Mouse (Mus musculus) olfactory bulb, adult 2 months (tissue): ENCODE data around the gene Col7a1. TPM values are rescaled to one million over a fixed set of nuclear protein-coding genes. Genes with fewer than 3 reads are reported as not detected.

ENCODE experiments used
- H3K27ac ChIP-seq: fragments of 200-500 bp; 2 replicates; pipeline ENCODE4 v1.5.1; 2012; ENCODE audit warnings: low read depth, low read length; ENCODE audit not compliant: insufficient read depth
- H3K4me1 ChIP-seq: fragments of 200-500 bp; 2 replicates; pipeline ENCODE4 v1.6.1; 2012; ENCODE audit warnings: low read length; ENCODE audit not compliant: control insufficient read depth, insufficient read depth
- H3K4me3 ChIP-seq: fragments of 200-500 bp; 2 replicates; pipeline ENCODE4 v1.5.1; 2012; ENCODE audit warnings: mild to moderate bottlenecking, low read depth, low read length, moderate library complexity; ENCODE audit not compliant: insufficient read depth
- CTCF ChIP-seq: fragments of 200-500 bp; IDR thresholded peaks from 2 replicates; pipeline ENCODE4 v1.5.1; 2012; ENCODE audit warnings: low read depth, mild to moderate bottlenecking, low read length, moderate library complexity; ENCODE audit not compliant: insufficient read depth
- POLR2A ChIP-seq: fragments of 200-500 bp; IDR thresholded peaks from 2 replicates; pipeline ENCODE4 v1.6.1; 2012; ENCODE audit warnings: mild to moderate bottlenecking, low read depth, low read length, moderate library complexity; ENCODE audit not compliant: insufficient read depth
- WGBS: fragments of 180-500 bp; shearing (Covaris S2); methylation state at CpG from one replicate; pipeline ENCODE4 v1.1.7; 2018; 5-methylcytosine and 5-hydroxymethylcytosine counted together
- polyA plus RNA-seq: library from polyadenylated mRNA; stranded (reverse); fragments of >200 nt; gene quantifications from 2 replicates; pipeline ENCODE4 v1.2.4, GENCODE M21; 2012; ENCODE audit warnings: low replicate concordance; ENCODE audit not compliant: missing spikeins, insufficient read depth, insufficient read length

The Col7a1 gene
- polyA plus RNA-seq, 1 experiment: not detected

DNA sequence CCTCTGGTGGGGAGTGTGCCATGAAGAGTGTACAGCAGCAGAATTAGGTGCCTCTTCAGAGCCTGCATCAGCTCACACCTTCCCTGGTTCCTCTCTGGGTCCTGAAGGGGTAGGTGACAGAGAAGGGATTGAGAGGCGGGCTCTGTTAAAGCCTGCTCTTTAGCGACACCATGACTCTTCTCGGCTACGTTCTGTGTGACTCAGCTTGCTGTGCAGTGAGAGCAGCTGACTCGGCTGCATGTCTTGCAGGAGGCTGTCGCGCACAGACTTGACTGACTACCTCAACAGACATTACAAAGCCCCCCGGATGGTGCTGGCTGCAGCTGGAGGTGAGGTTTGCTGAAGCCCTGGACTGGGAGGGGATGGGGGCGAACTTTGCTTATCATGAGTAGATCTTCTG is 8.3 kb upstream of the Col7a1 start:
- WGBS: 48% methylated on average over 9 of the region's 9 CpGs
- H3K27ac ChIP-seq: no peak overlapping the region
- TF ChIP-seq POLR2A (no peak), CTCF (no peak)
- peaks cover 20% of the 10 kb centered on the region for H3K4me1 ChIP-seq
- H3K4me3 ChIP-seq: no peak overlapping the region

GRCm38 (mm10) chr9:108945608-108946007 is 7.8 kb upstream of the Col7a1 start:
- TF ChIP-seq CTCF (no peak), POLR2A (no peak)
- Histone ChIP-seq H3K4me1 (peaks cover 21% of the 10 kb centered on the region), H3K4me3 (no peak overlapping the region), H3K27ac (no peak overlapping the region)
- WGBS: 84% methylated on average over 5 of the region's 5 CpGs

DNA sequence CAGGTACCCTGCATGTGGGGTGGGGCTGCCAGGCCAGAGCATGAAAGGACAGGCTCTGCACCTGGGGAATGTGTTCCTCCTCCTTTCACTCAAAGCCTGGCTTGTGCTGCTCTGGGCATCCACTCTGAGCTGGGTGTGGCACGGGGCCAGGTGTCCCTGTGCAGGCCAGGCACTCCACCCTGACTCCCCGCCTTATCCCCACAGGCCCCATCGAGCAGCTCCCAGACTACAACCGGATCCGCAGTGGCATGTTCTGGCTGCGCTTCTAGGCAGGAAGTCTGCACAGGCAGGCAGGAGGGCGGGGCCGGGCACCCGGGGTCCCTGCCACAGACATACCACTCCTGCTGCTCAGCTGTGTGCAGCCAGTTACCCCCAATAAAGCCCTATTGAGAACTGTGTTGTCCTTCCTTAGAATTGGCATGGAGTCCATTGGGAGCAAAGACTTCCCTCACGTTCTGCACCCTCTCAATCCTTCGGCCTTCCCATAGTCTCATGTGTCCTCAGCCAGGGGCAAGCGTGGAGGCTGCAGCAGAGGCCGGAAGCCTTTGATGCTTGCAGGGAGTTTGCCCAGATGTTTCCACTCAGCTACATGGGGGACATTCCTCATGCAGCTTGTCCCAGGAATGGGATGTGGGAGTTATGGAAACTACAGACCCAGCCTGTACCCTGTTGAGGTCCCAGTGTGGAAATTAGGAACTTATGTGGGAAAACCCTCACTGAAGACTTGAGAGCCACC is 4.0 kb upstream of the Col7a1 start:
- Histone ChIP-seq H3K27ac (no peak overlapping the region), H3K4me1 (peaks cover 25% of the 10 kb centered on the region), H3K4me3 (no peak overlapping the region)
- WGBS: 79% methylated on average over 13 of the region's 13 CpGs
- TF ChIP-seq POLR2A (no peak), CTCF (no peak)

DNA sequence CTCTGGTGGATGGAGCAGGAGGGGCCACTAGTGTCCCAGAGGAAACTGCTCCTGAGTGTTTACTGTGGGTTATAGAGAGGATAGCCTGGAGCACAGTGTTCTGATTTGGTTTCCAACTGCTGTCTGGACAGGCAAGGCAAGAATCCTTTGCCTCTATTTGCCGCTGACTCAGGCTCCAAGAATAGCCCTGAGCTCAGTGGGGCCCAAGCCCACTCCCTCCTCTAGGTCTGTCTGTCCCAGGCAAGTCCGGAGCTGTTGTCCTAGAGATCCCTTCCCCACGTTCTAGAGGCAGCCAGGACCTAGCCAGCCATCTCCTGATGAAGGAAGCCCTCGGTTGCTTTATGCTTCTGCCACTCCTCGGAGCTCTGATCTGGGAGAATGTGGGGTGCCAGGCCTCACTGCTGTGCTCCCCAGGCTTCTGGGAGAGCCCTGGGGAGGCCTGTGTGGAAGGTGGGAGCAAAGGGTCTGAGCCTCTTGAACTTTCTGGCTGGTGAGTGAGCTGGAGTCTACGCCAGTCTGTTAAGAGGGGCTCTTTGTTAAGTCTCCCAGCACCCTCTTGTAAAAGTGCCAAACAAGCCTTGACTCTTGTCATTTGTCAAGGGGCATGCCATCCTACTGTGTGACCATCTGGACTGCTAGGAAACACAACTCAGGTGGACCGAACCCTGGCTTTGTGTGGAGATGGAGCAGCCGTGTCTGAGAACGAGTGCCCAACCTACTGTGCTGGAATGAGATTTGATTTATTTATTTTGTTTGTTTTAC is 3.2 kb upstream of the Col7a1 start:
- H3K27ac ChIP-seq: no peak overlapping the region
- 80% methylated on average over 9 of the region's 9 CpGs for WGBS
- TF ChIP-seq CTCF: no peak
- no peak for TF ChIP-seq POLR2A

DNA sequence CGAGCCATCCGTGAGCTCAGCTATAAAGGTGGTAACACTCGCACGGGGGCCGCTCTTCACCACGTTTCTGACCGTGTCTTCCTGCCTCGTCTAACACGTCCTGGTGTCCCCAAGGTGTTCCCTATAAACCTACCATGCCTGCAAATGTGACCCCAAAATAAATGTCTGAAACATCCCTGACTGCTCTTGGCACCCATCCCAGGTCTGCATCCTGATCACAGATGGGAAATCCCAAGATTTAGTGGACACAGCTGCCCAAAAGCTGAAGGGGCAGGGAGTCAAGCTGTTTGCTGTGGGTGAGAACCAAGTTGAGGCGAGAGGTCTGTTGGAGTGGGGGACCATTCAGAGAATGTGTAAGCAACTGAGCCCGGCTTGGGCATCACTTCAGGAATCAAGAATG is 1.9 kb downstream of the Col7a1 start:
- WGBS: 91% methylated on average over 11 of the region's 11 CpGs
- H3K27ac ChIP-seq: no peak overlapping the region
- TF ChIP-seq POLR2A: no peak
- no peak for TF ChIP-seq CTCF
- no peak overlapping the region for H3K4me3 ChIP-seq
- peaks cover 7% of the 10 kb centered on the region; the same call in 1 of the 2 replicates for H3K4me1 ChIP-seq

More for the DNA sequence above, 3.2 kb upstream of the Col7a1 start:
- no peak overlapping the region for H3K4me3 ChIP-seq
- peaks cover 19% of the 10 kb centered on the region for H3K4me1 ChIP-seq

GRCm38 (mm10) chr9:108955846-108956245 is 2.5 kb downstream of the Col7a1 start:
- TF ChIP-seq POLR2A: no peak
- TF ChIP-seq CTCF: no peak
- peaks cover 7% of the 10 kb centered on the region; the same call in 1 of the 2 replicates for H3K4me1 ChIP-seq
- WGBS: 93% methylated on average over 11 of the region's 11 CpGs
- H3K4me3 ChIP-seq: no peak overlapping the region
- no peak overlapping the region for H3K27ac ChIP-seq

DNA sequence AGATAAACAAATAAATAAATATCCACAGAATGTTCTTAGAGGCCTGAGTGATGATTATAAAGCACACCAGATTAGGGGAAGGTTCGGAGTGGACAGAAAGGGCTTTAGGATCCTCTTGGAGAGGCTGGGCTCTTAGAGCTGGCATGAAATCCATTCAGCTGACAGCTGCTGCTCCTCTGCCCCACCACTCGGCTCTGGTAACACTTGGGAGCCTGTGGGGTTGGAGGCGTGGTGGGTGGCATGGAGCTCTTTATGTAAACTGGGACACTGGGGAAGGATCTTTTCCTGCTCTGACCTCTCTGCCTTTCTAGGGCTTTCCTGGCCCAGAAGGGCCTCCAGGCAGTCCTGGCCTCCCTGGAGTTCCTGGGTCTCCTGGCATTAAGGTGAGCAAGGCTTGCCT is 10.2 kb downstream of the Col7a1 start:
- Histone ChIP-seq H3K4me3 (no peak overlapping the region), H3K27ac (no peak overlapping the region), H3K4me1 (no peaks in the 10 kb centered on the region)
- WGBS: 81% methylated on average over 3 of the region's 3 CpGs
- no peak for TF ChIP-seq POLR2A
- no peak for TF ChIP-seq CTCF

DNA sequence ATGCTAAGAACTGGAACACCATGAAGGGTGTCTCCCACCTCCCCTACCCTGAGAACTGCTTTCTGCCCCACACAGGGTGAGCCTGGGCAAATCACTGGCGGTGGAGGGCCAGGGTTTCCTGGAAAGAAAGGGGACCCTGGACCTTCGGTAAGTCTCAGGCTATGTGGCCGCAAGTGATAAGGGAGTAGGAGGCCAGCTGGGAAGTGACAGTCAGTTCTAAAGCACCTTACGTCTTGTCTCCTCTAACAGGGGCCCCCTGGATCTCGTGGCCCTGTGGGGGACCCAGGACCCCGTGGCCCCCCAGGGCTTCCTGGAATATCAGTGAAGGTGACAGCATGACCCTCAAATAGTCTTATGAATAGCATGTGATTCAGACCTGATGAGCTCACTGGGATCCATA is 11.0 kb downstream of the Col7a1 start:
- H3K27ac ChIP-seq: no peak overlapping the region
- H3K4me3 ChIP-seq: no peak overlapping the region
- 82% methylated on average over 6 of the region's 6 CpGs for WGBS
- H3K4me1 ChIP-seq: no peaks in the 10 kb centered on the region
- no peak for TF ChIP-seq POLR2A

- TF ChIP-seq POLR2A (no peak), CTCF (no peak)
- Histone ChIP-seq H3K27ac (no peak overlapping the region), H3K4me3 (no peak overlapping the region), H3K4me1 (no peaks in the 10 kb centered on the region)
- 82% methylated on average over 8 of the region's 8 CpGs for WGBS
Measured at GRCm38 (mm10) chr9:108970623-108971022, 17.2 kb downstream of the Col7a1 start.
